Mouse (Mus musculus): ENCODE data around the gene Nipal4.
"Not testable (repeated sequence)": the region's sequence is repeated elsewhere in the genome, so short reads cannot be mapped to it uniquely, and the experiment has no call there.

Nipal4 gene

GRCm38 (mm10) chr11:46165866-46166585 is at the start of gene Nipal4:
Nipal4 (minus strand) TSS chr11:46166508.
- DNase-seq: no peak

DNA sequence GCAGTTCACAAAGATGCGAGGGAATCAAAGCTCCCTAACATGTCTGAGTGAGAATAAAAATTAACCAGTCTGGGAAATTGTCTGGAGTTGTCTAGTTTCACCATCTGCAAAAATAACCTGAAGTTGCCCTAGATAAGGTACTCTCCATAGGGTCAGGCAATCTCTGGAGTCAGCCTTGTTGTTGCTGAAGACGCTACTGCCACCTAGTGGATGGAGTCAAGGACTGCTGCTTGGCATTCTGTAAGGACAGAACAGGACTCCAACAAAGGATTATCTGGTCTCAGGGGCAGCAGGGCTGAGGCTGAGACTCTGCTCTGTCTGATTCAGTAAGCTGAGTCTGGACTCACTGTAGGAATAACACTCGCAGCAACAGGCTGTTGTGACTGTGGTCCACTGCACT is 49.0 kb upstream of the Nipal4 start:
- DNase-seq: peak; percentile 57

DNA sequence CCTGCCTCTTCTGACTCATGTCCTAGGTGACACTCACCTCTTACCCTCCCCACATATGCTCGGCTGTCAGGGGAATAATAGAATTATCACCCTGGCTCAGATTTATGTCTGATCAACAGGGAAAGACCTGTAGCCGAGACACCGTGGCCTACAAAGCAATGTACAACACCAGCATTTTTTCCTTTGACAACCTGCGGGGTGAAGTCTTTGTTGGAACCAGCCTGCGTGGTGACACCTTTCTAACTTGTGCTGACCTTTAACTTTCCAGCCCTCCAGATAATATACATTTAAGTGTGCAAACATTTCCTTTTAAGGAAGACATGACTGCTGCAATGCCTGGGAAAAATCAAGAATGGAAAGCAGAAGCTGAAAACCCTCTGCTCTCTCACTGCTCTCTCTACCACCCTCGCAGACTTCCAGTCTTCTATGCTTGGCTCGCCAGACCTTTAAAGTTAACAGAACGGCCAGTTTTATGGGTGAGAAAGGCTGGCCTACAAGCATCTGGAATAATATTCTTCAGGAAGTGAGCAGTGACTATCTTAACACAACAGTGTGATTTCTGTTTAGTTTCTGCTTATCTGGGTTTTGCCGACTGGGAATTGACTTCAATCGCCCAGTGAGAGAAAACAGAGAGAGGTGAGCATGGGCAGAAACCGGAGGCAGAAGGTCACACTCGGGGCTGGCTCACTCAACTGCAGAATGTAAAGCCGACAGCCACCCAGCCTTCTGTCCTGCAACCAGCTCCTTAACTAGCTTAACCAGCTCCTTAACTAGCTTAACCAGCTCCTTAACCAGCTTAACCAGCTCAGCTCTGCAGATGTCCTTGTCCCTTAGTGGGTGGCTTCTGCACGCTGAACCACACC is 48.3 kb upstream of the Nipal4 start:
- DNase-seq: no peak

DNA sequence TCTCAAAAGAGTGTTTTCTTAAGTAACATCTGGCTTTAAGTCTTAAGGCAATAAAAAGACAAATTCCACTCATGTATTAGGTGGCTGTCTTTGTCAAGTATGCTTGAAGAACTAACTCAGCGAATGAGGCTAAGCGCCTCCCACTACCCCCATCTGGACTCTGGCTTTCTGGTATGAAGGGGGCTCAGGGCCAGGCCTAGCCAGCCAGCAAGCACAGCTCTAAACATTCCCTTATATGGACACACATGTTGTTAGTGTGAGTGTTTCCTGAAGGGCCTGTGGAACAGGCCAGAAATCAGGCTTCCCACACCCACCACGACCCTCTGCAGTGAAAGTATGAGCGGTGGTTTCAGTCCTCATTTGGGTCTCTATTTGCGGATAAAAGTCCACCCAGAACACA is 47.5 kb upstream of the Nipal4 start:
- no peak for DNase-seq

DNA sequence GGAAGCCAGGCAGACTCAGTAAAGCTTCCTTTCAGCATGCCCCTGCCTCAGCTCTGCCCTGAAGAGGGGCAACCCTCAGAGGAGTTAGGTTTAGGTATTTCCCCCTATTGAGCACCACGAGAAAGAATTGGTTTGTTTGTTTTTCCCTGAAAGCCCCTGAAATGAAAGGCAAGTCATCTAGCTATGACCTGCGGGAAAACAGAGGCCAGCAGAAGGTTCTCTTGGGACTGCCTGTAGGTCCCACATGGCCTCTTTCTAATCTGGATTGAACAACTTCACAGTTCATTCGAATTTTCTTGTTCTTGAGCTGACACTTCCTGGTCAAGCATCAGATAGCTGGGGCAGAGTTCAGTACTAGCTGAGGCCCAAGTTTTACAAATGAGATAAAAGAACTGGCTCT is 45.5 kb upstream of the Nipal4 start:
- DNase-seq: no peak

DNA sequence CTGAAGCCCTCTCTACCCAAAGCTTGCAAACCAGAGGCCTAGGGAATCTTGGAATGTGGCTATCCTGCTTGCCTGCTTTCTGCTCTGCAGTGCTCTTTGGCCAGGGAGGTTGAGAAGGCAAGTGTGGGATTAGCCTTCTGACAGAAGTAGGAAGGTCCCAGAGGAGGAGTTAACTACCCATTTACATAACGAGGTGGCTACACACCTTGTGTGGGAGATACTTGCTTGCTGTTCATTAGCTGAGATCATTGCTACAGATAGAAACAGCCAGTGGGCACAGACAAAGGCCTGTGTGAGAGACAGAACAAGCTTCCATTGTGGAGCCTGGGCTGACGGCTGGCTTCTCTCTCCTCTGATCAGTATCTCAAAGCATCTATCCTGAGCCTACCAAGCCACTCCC is 43.6 kb upstream of the Nipal4 start:
- DNase-seq: no peak

DNA sequence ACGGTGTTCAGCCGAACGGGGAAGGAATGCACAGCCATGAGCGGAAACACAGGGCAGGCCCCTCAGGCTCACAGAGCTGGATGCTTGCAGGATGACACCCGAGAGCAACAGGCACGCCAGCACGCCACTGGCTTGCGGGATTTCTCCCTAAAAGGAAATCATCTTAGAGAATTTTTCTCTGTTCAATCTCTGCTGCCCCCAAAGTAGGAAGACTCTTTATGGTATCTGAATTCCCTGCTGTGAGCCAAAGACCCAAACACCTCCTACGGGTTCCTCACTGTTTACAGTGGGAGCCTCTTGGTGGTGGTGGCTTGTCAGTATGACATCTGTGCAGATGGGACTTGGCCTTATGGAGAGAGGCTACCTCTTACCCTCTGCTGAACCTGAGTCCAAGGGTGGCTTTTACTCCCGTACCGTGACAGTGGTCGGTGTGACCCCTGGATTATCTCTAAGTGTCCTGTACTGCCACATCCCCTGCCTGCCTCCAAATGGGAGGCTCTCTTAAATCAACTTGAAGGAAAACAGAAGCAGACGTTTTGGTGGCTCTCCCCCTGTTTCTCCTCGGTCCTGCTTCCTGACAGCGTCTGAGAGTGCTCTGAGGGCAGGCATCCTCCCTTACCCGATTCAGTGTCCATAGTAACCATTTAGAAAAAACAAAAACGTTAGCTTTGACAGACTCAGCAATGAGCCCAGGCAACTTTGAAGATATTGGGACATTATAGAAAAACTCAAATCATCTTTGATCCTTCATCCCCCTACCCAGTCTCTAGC is 39.5 kb upstream of the Nipal4 start:
- DNase-seq: no peak

DNA sequence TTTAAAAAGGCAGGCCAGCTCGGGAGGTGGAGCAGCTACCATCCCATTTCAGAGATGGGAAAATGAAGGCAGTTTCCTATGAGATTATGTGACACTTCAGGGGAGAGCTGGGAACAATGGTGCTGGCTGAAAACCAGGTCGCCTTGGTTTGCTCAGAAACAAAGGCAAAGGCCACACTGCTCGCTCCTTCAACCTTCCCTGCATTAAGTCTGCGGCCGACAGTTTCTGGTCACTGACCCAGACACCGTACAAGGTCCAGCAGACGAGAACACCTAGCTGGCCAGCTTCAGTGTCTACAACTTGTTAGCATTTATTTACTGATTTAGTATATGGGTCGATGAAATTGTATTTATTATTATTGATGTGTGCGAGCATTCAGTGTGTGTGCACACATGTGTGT is 38.5 kb upstream of the Nipal4 start:
- DNase-seq: no peak

DNA sequence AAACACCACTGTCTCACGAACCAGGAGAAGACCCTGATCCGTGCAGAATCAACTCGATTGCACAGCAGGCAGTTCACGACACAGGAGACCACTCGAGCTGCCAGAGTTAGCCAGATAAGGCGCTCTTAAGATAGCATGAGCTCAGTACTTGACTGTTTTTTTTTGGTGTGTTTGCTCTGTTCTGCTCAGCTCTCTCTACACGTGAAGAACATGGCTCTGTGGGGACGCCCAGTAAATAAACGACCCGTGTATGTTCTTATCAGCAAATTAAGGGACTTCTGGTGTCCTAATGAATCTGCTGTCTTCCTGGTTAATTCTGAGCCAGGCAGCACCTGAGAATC is 36.2 kb upstream of the Nipal4 start:
- DNase-seq: no peak

- DNase-seq: no peak
Measured at GRCm38 (mm10) chr11:46201636-46202546, 35.6 kb upstream of the Nipal4 start.

DNA sequence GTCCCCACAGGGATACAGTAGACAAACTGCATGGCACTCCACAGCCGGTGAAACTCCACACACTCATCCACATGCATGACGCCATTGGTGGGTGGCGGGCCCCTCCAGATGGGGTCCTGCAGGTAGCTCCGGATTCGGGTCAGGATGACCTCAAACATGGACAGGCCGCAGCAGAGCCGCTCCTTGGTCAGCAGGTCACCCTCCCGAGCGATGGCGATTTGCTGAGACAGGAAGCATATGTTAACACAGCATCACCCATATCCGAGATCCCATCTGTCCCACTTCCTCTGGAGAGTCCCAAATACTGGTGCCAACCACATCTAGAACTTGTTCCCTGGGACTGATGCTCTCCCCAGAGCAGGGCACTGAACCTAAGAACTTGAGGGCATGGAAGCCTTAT is 34.4 kb upstream of the Nipal4 start:
- DNase-seq: peak; percentile 37

- no peak for DNase-seq
Measured at GRCm38 (mm10) chr11:46194175-46194574, 27.9 kb upstream of the Nipal4 start.

DNA sequence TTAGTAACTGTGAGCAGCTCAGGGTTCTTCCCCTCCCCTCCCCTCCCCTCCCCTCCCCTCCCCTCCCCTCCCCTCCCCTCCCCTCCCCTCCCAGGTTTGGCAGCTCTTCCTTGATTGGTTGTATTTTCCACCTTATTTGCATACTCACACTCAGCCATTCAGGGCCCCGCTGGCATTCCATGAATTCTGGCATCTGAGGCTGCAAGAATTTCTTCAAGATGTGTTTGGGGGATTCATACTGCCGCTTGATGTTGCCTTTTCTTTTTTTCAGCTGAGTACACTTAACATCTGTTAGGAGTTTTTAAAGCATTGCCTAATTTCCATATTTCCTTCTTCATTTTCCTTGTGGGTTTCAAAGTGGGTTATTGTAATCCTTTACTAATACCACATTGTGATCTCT is 22.0 kb upstream of the Nipal4 start:
- DNase-seq: no peak

DNA sequence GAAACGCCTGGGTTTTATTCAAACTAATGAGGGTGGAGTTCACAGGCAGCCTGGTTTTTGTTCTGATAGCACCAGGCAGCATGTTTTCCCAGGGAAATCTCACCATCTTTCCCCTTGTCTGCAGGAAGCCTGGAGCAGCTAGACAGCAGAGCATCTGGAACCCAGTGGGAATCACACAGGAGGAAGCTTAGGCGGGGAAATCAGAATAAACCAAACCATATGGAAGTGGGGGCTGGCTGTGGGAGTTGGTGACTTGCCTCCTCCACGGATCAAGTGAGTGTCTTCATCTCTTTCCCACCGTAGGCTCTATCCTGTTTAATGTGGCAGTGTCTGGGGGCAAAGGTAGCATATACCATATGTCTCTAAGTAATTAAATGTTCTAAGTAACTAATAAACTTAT is 19.2 kb upstream of the Nipal4 start:
- peak; percentile 23 for DNase-seq

- DNase-seq: no peak
Measured at GRCm38 (mm10) chr11:46184946-46185345, 18.6 kb upstream of the Nipal4 start.

DNA sequence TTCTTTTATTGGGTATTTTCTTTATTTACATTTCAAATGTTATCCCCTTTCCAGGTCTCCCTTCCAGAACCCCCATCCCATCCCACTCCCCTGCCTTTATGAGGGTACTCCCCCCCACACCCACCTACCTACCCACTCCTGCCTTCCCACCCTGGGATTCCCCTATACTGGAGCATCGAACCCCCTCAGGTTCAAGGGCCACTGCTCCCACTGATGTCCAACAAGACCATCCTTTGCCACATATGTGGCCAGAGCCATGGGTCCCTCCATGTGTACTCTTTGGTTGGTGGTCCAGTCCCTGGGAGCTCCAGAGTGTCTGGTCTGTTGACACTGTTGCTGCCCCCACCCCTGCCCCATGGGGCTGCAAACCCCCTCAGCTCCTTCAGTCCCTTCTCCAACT is 15.7 kb upstream of the Nipal4 start:
- DNase-seq: not testable (repeated sequence)

- no peak for DNase-seq
Measured at GRCm38 (mm10) chr11:46177246-46178043, 11.1 kb upstream of the Nipal4 start.

DNA sequence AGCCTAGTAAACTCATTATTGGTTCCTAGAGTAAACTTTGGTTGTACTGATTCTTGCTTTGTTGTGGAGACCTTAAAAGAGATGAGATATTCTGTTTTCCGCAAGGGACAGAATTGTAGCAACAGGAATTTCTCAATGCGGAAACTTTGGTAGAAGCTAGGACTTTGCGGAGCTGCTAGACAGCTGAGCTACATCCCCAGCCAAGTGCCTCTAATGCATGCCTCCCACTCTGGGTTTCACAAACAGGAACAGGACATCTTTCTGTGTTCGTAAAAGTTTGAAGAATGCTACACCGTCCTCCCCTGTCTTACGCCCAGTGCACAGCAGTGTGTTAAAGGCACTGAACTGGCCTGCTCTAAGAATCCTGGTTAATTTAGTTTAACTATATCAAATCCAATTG is 9.8 kb upstream of the Nipal4 start:
- no peak for DNase-seq

DNA sequence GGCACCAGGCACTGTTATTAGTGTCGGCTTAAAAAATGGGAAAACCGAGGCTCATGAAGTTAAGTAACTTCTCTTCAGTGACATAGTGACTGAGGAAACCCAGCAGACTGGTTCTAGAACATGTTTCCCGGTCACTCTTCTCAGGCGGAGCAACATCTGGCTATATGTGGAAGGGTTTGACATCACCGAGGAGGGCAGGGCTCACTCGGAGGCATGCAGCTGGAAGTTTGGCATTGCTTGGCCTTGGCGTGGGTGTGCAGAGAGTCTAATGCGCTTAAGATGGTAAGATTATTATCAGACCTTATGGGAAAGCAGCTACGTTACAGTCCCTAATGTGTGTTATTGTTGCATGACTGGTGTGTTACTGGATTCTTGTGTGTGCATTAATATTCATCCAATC is 5.8 kb upstream of the Nipal4 start:
- no peak for DNase-seq

- no peak for DNase-seq
Measured at GRCm38 (mm10) chr11:46169908-46170307, 3.6 kb upstream of the Nipal4 start.

- DNase-seq: no peak
Measured at GRCm38 (mm10) chr11:46168506-46168905, 2.2 kb upstream of the Nipal4 start.

GRCm38 (mm10) chr11:46157462-46157861 is 8.8 kb downstream of the Nipal4 start:
- no peak for DNase-seq
